Mouse (Mus musculus): ENCODE data around the gene Gpr107.

GRCm38 (mm10) chr2:31165529-31165928, 13.4 kb downstream of the Gpr107 start:
- TF ChIP-seq CTCF (IDR thresholded peaks at IDR 0.05; ENCODE audit: low read depth, low read length): no peak
- no peak for TF ChIP-seq POLR2A (IDR thresholded peaks at IDR 0.05; ENCODE audit: extremely low read depth, insufficient read depth, low read length)

All from liver, adult 2 months (tissue).